Comparison of ENCODE assay signal across 23 mouse cellular contexts in the genomic region with DNA sequence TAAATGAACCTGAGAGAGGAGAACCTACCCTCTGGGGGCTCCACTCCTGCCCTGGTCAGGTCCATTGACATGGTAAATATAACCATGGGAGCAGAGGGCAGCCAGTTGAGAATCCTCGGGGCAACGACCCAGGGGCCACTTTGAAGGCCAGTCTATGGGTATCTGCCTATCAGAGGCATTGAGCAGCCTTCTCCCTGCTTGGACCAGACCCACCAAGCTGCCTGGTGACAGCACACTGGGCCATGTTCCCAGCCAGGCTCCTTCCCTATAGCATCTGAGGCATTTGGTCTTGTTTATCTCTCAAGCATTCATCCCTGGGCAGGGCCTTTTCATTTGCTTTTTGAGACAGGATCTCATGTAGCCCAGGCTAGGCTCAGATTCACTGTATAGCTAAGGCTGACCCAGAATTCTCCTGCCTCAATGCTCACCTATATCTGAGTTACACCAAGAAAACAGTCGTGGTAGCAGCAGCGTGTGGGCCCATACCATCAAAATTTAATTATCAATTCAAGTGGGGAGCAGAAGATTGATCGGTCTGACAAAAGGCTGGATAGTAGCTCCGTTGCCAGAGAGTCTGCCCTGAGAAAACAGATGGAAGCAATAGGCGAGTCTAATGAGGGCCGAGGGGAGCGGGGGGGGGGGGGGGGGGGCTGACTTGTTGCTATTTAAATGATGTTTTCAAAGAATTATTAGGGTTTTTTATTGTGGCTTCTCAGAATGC.
DNase-seq lines count a peak whose midpoint lies in the region; ATAC-seq and TF ChIP-seq lines count a peak whose summit lies in the region.
"Had no signal": no experiment of that assay in that cellular context is flagged by ENCODE, and none has a peak within 500 bp of the region (broad histone marks: within the 10 kb centered on the region; RNA-seq: fewer than 3 reads in every experiment).

No protein-coding gene starts in this region.

- peak overlapping the region; percentile 51; the same call in 1 of the 2 replicates for H3K27ac ChIP-seq in forebrain, embryonic 10.5 days
- H3K27ac ChIP-seq in forebrain, embryonic 11.5 days (ENCODE audit: low read depth, low read length) = no peak overlapping the region
- no peak overlapping the region for H3K27ac ChIP-seq in midbrain, postnatal 0 days (ENCODE audit: low read depth, low read length)
- no peak overlapping the region for H3K27ac ChIP-seq in midbrain, embryonic 15.5 days
- H3K27ac ChIP-seq in hindbrain, embryonic 13.5 days = peak overlapping the region; percentile 62
- no peak overlapping the region for H3K27ac ChIP-seq in neural tube, embryonic 14.5 days (ENCODE audit: low read depth, low read length)
- H3K27ac ChIP-seq: embryonic facial prominence, embryonic 10.5 days; liver, embryonic 13.5 days; midbrain, embryonic 12.5 days; stomach, postnatal 0 days had no signal

- H3K9ac ChIP-seq in forebrain, embryonic 11.5 days (ENCODE audit: low read length) = no peak overlapping the region
- no peak overlapping the region for H3K9ac ChIP-seq in midbrain, postnatal 0 days (replicated peaks; ENCODE audit: low read length, poor library complexity, severe bottlenecking)
- H3K9ac ChIP-seq in midbrain, embryonic 15.5 days = no peak overlapping the region
- H3K9ac ChIP-seq in hindbrain, embryonic 13.5 days = no peak overlapping the region
- H3K9ac ChIP-seq in neural tube, embryonic 14.5 days (replicated peaks; ENCODE audit: low read depth, low read length) = no peak overlapping the region
- H3K9ac ChIP-seq: liver, embryonic 13.5 days; lung, embryonic 14.5 days; midbrain, embryonic 12.5 days had no signal

- H3K27me3 ChIP-seq in forebrain, embryonic 10.5 days (ENCODE audit: poor library complexity, severe bottlenecking) = no peaks in the 10 kb centered on the region
- no peaks in the 10 kb centered on the region for H3K27me3 ChIP-seq in forebrain, embryonic 11.5 days (ENCODE audit: control insufficient read depth, insufficient read depth, low read length)
- no peaks in the 10 kb centered on the region for H3K27me3 ChIP-seq in midbrain, postnatal 0 days (ENCODE audit: insufficient read depth, low read length)
- no peaks in the 10 kb centered on the region for H3K27me3 ChIP-seq in midbrain, embryonic 15.5 days (replicated peaks)
- peaks cover 18% of the 10 kb centered on the region; the same call in 1 of the 2 replicates for H3K27me3 ChIP-seq in hindbrain, embryonic 13.5 days
- H3K27me3 ChIP-seq in neural tube, embryonic 14.5 days (ENCODE audit: control insufficient read depth, insufficient read depth, low read length) = no peaks in the 10 kb centered on the region
- H3K27me3 ChIP-seq: liver, embryonic 13.5 days had no signal

- peaks cover 17% of the 10 kb centered on the region for H3K4me1 ChIP-seq in forebrain, embryonic 10.5 days
- no peaks in the 10 kb centered on the region for H3K4me1 ChIP-seq in forebrain, embryonic 11.5 days (replicated peaks; ENCODE audit: control insufficient read depth, insufficient read depth, low read length)
- no peaks in the 10 kb centered on the region for H3K4me1 ChIP-seq in midbrain, postnatal 0 days (ENCODE audit: insufficient read depth, low read length)
- no peaks in the 10 kb centered on the region for H3K4me1 ChIP-seq in midbrain, embryonic 15.5 days
- H3K4me1 ChIP-seq in hindbrain, embryonic 13.5 days (replicated peaks) = peaks cover 19% of the 10 kb centered on the region
- no peaks in the 10 kb centered on the region for H3K4me1 ChIP-seq in neural tube, embryonic 14.5 days (ENCODE audit: control insufficient read depth, insufficient read depth, low read length)
- H3K4me1 ChIP-seq: liver, embryonic 13.5 days; midbrain, embryonic 12.5 days had no signal

- no peak for ATAC-seq in forebrain, embryonic 11.5 days (replicated peaks; ENCODE audit: low FRiP score)
- ATAC-seq in midbrain, postnatal 0 days (ENCODE audit: low FRiP score) = no peak
- no peak for ATAC-seq in midbrain, embryonic 15.5 days (replicated peaks)
- peak; percentile 74 for ATAC-seq in hindbrain, embryonic 13.5 days (ENCODE audit: low FRiP score)
- ATAC-seq in neural tube, embryonic 14.5 days (ENCODE audit: low read depth) = peak; percentile 17; the same call in 1 of the 2 replicates
- ATAC-seq: intestine, embryonic 16.5 days had no signal

- no peak overlapping the region for H3K4me3 ChIP-seq in forebrain, embryonic 10.5 days
- no peak overlapping the region for H3K4me3 ChIP-seq in forebrain, embryonic 11.5 days (ENCODE audit: low read depth, low read length)
- H3K4me3 ChIP-seq in midbrain, postnatal 0 days (ENCODE audit: low read depth, low read length) = no peak overlapping the region
- H3K4me3 ChIP-seq in midbrain, embryonic 15.5 days = no peak overlapping the region
- no peak overlapping the region for H3K4me3 ChIP-seq in hindbrain, embryonic 13.5 days
- no peak overlapping the region for H3K4me3 ChIP-seq in neural tube, embryonic 14.5 days (ENCODE audit: low read depth, low read length)
- H3K4me3 ChIP-seq: embryonic facial prominence, embryonic 10.5 days; liver, embryonic 13.5 days; midbrain, embryonic 12.5 days had no signal

- peaks cover 11% of the 10 kb centered on the region; the same call in 1 of the 2 replicates for H3K9me3 ChIP-seq in forebrain, embryonic 10.5 days
- H3K9me3 ChIP-seq in forebrain, embryonic 11.5 days (ENCODE audit: control insufficient read depth, low read length) = no peaks in the 10 kb centered on the region
- H3K9me3 ChIP-seq in midbrain, postnatal 0 days (ENCODE audit: low read length) = no peaks in the 10 kb centered on the region
- H3K9me3 ChIP-seq in midbrain, embryonic 15.5 days = no peaks in the 10 kb centered on the region
- no peaks in the 10 kb centered on the region for H3K9me3 ChIP-seq in hindbrain, embryonic 13.5 days
- no peaks in the 10 kb centered on the region for H3K9me3 ChIP-seq in neural tube, embryonic 14.5 days (ENCODE audit: control insufficient read depth, low read length)
- H3K9me3 ChIP-seq: midbrain, embryonic 12.5 days had no signal

- DNase-seq in forebrain, embryonic 10.5 days (ENCODE audit: extremely low spot score, low spot score) = no peak
- DNase-seq in forebrain, embryonic 11.5 days (ENCODE audit: low spot score) = no peak
- peak; percentile 14 for DNase-seq in midbrain, postnatal 0 days (ENCODE audit: low spot score)
- DNase-seq in urinary bladder, postnatal 36 days (ENCODE audit: low spot score in 2 of 2) = no peak
- DNase-seq in layer of hippocampus, postnatal 10 days (ENCODE audit: low spot score in 2 of 2) = no peak
- DNase-seq: cerebellum, adult 11 months; cerebellum, postnatal 10 days; gastrocnemius, postnatal 14 days; heart, adult 11 months; kidney, postnatal 36 days; liver, embryonic 13.5 days; lung, embryonic 14.5 days; right cerebral cortex, postnatal 14 days; thymus, adult 2 months; thymus, postnatal 4 days had no signal

- no peak for TF ChIP-seq CTCF in midbrain, postnatal 0 days (IDR thresholded peaks at IDR 0.05)

- H3K36me3 ChIP-seq in forebrain, embryonic 10.5 days (replicated peaks) = no peaks in the 10 kb centered on the region
- H3K36me3 ChIP-seq in forebrain, embryonic 11.5 days (ENCODE audit: control insufficient read depth, insufficient read depth, low read length) = no peaks in the 10 kb centered on the region
- H3K36me3 ChIP-seq in midbrain, postnatal 0 days (ENCODE audit: insufficient read depth, low read length) = no peaks in the 10 kb centered on the region
- no peaks in the 10 kb centered on the region for H3K36me3 ChIP-seq in midbrain, embryonic 15.5 days (replicated peaks)
- no peaks in the 10 kb centered on the region for H3K36me3 ChIP-seq in hindbrain, embryonic 13.5 days
- no peaks in the 10 kb centered on the region for H3K36me3 ChIP-seq in neural tube, embryonic 14.5 days (ENCODE audit: control insufficient read depth, insufficient read depth, low read length)
- H3K36me3 ChIP-seq: embryonic facial prominence, embryonic 10.5 days; liver, embryonic 13.5 days; midbrain, embryonic 12.5 days had no signal

- H3K4me2 ChIP-seq in forebrain, embryonic 11.5 days (ENCODE audit: low read depth, low read length, severe bottlenecking) = no peak overlapping the region
- H3K4me2 ChIP-seq in midbrain, postnatal 0 days (ENCODE audit: low read depth, low read length, poor library complexity, severe bottlenecking) = no peak overlapping the region
- no peak overlapping the region for H3K4me2 ChIP-seq in midbrain, embryonic 15.5 days
- H3K4me2 ChIP-seq in hindbrain, embryonic 13.5 days = no peak overlapping the region
- H3K4me2 ChIP-seq in neural tube, embryonic 14.5 days (ENCODE audit: low read depth, low read length) = no peak overlapping the region
- H3K4me2 ChIP-seq: heart, embryonic 11.5 days; liver, embryonic 13.5 days; lung, embryonic 14.5 days; midbrain, embryonic 12.5 days had no signal

- 69% methylated on average over 9 of the region's 9 CpGs for WGBS in forebrain, embryonic 10.5 days
- WGBS in forebrain, embryonic 11.5 days = 63% methylated on average over 8 of the region's 9 CpGs
- WGBS in midbrain, postnatal 0 days = 63% methylated on average over 9 of the region's 9 CpGs
- WGBS in midbrain, embryonic 15.5 days = 57% methylated on average over 9 of the region's 9 CpGs
- 30% methylated on average over 8 of the region's 9 CpGs for WGBS in hindbrain, embryonic 13.5 days
- 22% methylated on average over 9 of the region's 9 CpGs for WGBS in neural tube, embryonic 14.5 days

Comparison
In these comparisons a context has a peak if more than half of its experiments do, and no peak if none do; other contexts are left out.
1. H3K27ac ChIP-seq: peak in forebrain, embryonic 10.5 days (single experiment) and hindbrain, embryonic 13.5 days (single experiment); none in forebrain, embryonic 11.5 days (single experiment), midbrain, postnatal 0 days (single experiment), midbrain, embryonic 15.5 days (single experiment) and neural tube, embryonic 14.5 days (single experiment).
2. ATAC-seq: peak in hindbrain, embryonic 13.5 days (single experiment) and neural tube, embryonic 14.5 days (single experiment); none in forebrain, embryonic 11.5 days (single experiment), midbrain, postnatal 0 days (single experiment) and midbrain, embryonic 15.5 days (single experiment).